Mouse (Mus musculus): ENCODE data around the gene Crym. TPM values are rescaled to one million over a fixed set of nuclear protein-coding genes. Genes with fewer than 3 reads are reported as not detected.

Gene Crym
- total and polyA plus RNA-seq, 2 experiments from 2014 or later: 133 to 171 TPM

- DNase-seq: no peak
- no peak for TF ChIP-seq CTCF (IDR thresholded peaks at IDR 0.05; ENCODE audit: low read depth)
- Histone ChIP-seq H3K4me1 (ENCODE audit: insufficient read depth) (no peaks in the 10 kb centered on the region), H3K27ac (ENCODE audit: low read depth, low read length) (no peak within 1 kb of the TSS), H3K27me3 (ENCODE audit: insufficient read depth, low read length) (peaks cover 4% of the 10 kb centered on the region; the same call in 1 of the 2 replicates), H3K9ac (no peak within 1 kb of the TSS), H3K4me3 (ENCODE audit: low read depth, low read length) (no peak within 1 kb of the TSS), H3K9me3 (ENCODE audit: low read length) (no peaks in the 10 kb centered on the region), H3K4me2 (ENCODE audit: low read depth) (no peak within 1 kb of the TSS), H3K36me3 (ENCODE audit: insufficient read depth) (no peaks in the 10 kb centered on the region)
- 80% methylated on average over 9 of the region's 9 CpGs for WGBS
- no peak for ATAC-seq
Measured at GRCm38 (mm10) chr7:120145191-120145590, 56.7 kb downstream of the Crym start, which contains the start of gene Zp2. Gene Zp2, minus strand, starts transcription at chr7:120145291.

- no peak for DNase-seq
- H3K9ac ChIP-seq: no peak overlapping the region
- no peaks in the 10 kb centered on the region for H3K36me3 ChIP-seq (ENCODE audit: insufficient read depth)
- H3K27ac ChIP-seq (ENCODE audit: low read depth, low read length): no peak overlapping the region
- H3K4me2 ChIP-seq (ENCODE audit: low read depth): no peak overlapping the region
- H3K27me3 ChIP-seq (ENCODE audit: insufficient read depth, low read length): peaks cover 4% of the 10 kb centered on the region; the same call in 1 of the 2 replicates
- TF ChIP-seq CTCF (IDR thresholded peaks at IDR 0.05; ENCODE audit: low read depth): no peak
- 86% methylated on average over 1 of the region's 1 CpGs for WGBS
- no peaks in the 10 kb centered on the region for H3K9me3 ChIP-seq (ENCODE audit: low read length)
- H3K4me3 ChIP-seq (ENCODE audit: low read depth, low read length): no peak overlapping the region
- no peaks in the 10 kb centered on the region for H3K4me1 ChIP-seq (ENCODE audit: insufficient read depth)
- no peak for ATAC-seq
Measured at GRCm38 (mm10) chr7:120142743-120143142, 59.2 kb downstream of the Crym start.

Other genes with a start within 250 kb of the Crym start
- 0.81 and 1.5 TPM in 2 replicates for gene Dnah3, start 106.8 kb downstream of the Crym start, total RNA-seq (2014; rRNA removed)
- 0.15 and 0.25 TPM in 2 replicates for gene Dnah3, start 106.8 kb downstream of the Crym start, polyA plus RNA-seq (2015; fragmentation: Nextera tagmentation; extraction: Ambion mirVana)
- 12.6 and 14.6 TPM in 2 replicates for gene Tmem159, start 99.8 kb downstream of the Crym start, total RNA-seq (2014; rRNA removed)
- gene Tmem159, start 99.8 kb downstream of the Crym start, polyA plus RNA-seq (2015; fragmentation: Nextera tagmentation; extraction: Ambion mirVana): 12.2 and 17.4 TPM in 2 replicates
- 1.5 TPM in 1 of 2 replicates, not detected in the other for gene Zp2, start 56.8 kb downstream of the Crym start, total RNA-seq (2014; rRNA removed)
- 0.08 and 0.19 TPM in 2 replicates for gene Zp2, start 56.8 kb downstream of the Crym start, polyA plus RNA-seq (2015; fragmentation: Nextera tagmentation; extraction: Ambion mirVana)
- 0.15 TPM in 1 of 2 replicates, not detected in the other for gene Anks4b, start 28.3 kb downstream of the Crym start, total RNA-seq (2014; rRNA removed)
- gene Anks4b, start 28.3 kb downstream of the Crym start, polyA plus RNA-seq (2015; fragmentation: Nextera tagmentation; extraction: Ambion mirVana): 0.04 TPM in 1 of 2 replicates, not detected in the other
- 0.24 TPM in 1 of 2 replicates, not detected in the other for gene Abca14, start 1.9 kb upstream of the Crym start, total RNA-seq (2014; rRNA removed)
- not detected in 2 replicates for gene Abca14, start 1.9 kb upstream of the Crym start, polyA plus RNA-seq (2015; fragmentation: Nextera tagmentation; extraction: Ambion mirVana)
- not detected in 2 replicates for gene Abca15, start 126.6 kb upstream of the Crym start, total RNA-seq (2014; rRNA removed)
- gene Abca15, start 126.6 kb upstream of the Crym start, polyA plus RNA-seq (2015; fragmentation: Nextera tagmentation; extraction: Ambion mirVana): not detected in 2 replicates
- gene Abca16, start 207.5 kb upstream of the Crym start, total RNA-seq (2014; rRNA removed): not detected in 2 replicates
- gene Abca16, start 207.5 kb upstream of the Crym start, polyA plus RNA-seq (2015; fragmentation: Nextera tagmentation; extraction: Ambion mirVana): not detected in 2 replicates

Measured in forebrain, postnatal 0 days (tissue).